Mouse (Mus musculus) thymus, adult 2 months (tissue): ENCODE results near the gene Fbln5.

ENCODE experiments used
- CTCF ChIP-seq: fragments of 200-500 bp; IDR thresholded peaks from 2 replicates; pipeline ENCODE4 v1.5.1; 2012; ENCODE audit warnings: mild to moderate bottlenecking, control low read depth, low read length, moderate library complexity, borderline replicate concordance; ENCODE audit not compliant: control insufficient read depth, poor library complexity, insufficient read depth; ENCODE audit errors: extremely low read depth
- POLR2A ChIP-seq: fragments of 200-500 bp; IDR thresholded peaks from 2 replicates; pipeline ENCODE4 v1.6.1; 2012; ENCODE audit warnings: mild to moderate bottlenecking, low read length, control low read depth, moderate library complexity; ENCODE audit not compliant: control insufficient read depth, poor library complexity, insufficient read depth; ENCODE audit errors: extremely low read depth

GRCm38 (mm10) chr12:101807400-101807799 lies 11.5 kb downstream of the Fbln5 start:
- no peak for TF ChIP-seq POLR2A
- no peak for TF ChIP-seq CTCF
